Mouse (Mus musculus): ENCODE measurements around the gene Foxo3.

GRCm38 (mm10) chr10:42254788-42255187 is 21.8 kb downstream of the Foxo3 start:
- TF ChIP-seq CTCF (IDR thresholded peaks at IDR 0.05; ENCODE audit: low read depth): no peak
- no peak for TF ChIP-seq EP300 (IDR thresholded peaks at IDR 0.05; ENCODE audit: low read depth)
